Mouse (Mus musculus): ENCODE data around the gene Ino80d. TPM values are rescaled to one million over a fixed set of nuclear protein-coding genes. Genes with fewer than 3 reads are reported as not detected.

Gene Ino80d
- polyA plus RNA-seq, 1 experiment from 2014 or later = 10.8 TPM

DNA sequence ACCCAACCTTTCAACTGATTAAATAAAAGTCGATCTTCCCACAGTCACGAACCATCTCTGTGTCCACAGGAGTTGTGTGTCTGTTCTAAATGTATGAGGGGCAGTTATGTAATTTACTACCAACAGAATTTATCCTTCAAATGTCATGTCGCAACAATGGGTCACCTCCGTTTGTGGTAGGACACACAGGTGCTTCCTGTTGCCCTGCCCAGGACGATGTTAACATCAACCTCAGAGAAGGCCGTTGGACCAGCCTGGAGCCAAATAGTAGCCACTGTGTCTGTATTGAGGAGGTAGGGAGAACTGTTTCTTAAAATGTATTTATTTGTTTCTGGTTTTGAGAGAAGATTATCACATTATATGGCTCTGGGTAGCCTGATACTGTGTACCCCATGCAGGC, 7.5 kb upstream of the Ino80d start:
- no peak for ATAC-seq (ENCODE audit: insufficient number of reproducible peaks, insufficient read depth, low FRiP score, low TSS enrichment)
- Histone ChIP-seq H3K36me3 (peaks cover 59% of the 10 kb centered on the region), H3K27ac (no peak overlapping the region), H3K4me3 (no peak overlapping the region), H3K9ac (no peak overlapping the region), H3K27me3 (no peaks in the 10 kb centered on the region), H3K4me2 (replicated peaks) (no peak overlapping the region), H3K9me3 (no peaks in the 10 kb centered on the region), H3K4me1 (no peaks in the 10 kb centered on the region)
- WGBS = 92% methylated on average over 6 of the region's 6 CpGs

DNA sequence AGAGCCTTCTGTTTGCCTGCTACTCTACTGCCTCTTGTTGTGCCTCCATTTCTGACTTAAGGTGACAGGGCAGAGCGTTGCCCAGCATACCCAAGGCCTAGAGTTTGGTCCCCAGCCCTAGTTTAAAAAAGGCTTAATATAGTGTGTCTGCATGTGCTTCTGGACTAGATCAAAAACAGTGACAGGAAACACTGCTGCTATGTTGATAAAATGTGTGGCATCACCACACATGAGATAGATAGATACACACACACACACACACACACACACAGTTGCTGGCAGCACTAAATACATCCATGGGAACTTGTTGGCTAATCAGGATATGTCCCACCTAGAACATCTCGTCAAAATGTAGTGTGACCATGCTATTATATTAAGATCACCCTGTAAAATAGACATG, 5.9 kb upstream of the Ino80d start:
- no peaks in the 10 kb centered on the region for H3K9me3 ChIP-seq
- no peak overlapping the region for H3K4me3 ChIP-seq
- ATAC-seq (ENCODE audit: insufficient number of reproducible peaks, insufficient read depth, low FRiP score, low TSS enrichment) = no peak
- peaks cover 55% of the 10 kb centered on the region for H3K36me3 ChIP-seq
- H3K27me3 ChIP-seq = no peaks in the 10 kb centered on the region
- no peak overlapping the region for H3K4me2 ChIP-seq (replicated peaks)
- WGBS = 93% methylated on average over 2 of the region's 2 CpGs
- H3K27ac ChIP-seq = no peak overlapping the region
- H3K4me1 ChIP-seq = peaks cover 11% of the 10 kb centered on the region
- H3K9ac ChIP-seq = no peak overlapping the region

DNA sequence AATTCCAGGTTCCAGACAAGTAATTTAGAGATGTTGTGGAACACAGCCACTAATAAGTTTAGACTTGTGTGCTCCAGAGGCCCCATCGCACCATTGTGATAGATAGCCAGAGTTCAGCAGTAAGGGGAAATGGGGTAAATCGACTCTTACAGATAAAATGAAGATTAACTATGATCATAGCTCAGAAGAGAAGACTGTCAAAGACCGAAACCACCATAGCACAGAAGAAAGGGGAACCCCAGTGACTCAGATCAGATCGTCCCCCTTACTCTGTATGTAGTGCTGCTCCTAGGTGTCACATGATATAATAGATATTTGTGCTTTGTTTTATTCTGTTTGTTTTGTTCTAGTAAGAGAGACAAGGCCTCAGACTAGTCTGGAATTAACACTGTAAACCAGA, 5.2 kb upstream of the Ino80d start:
- no peak overlapping the region for H3K4me3 ChIP-seq
- no peak overlapping the region for H3K27ac ChIP-seq
- H3K36me3 ChIP-seq = peaks cover 53% of the 10 kb centered on the region
- H3K9ac ChIP-seq = no peak overlapping the region
- H3K4me1 ChIP-seq = peaks cover 11% of the 10 kb centered on the region
- no peaks in the 10 kb centered on the region for H3K27me3 ChIP-seq
- no peak overlapping the region for H3K4me2 ChIP-seq (replicated peaks)
- WGBS = 82% methylated on average over 4 of the region's 4 CpGs
- ATAC-seq (ENCODE audit: insufficient number of reproducible peaks, insufficient read depth, low FRiP score, low TSS enrichment) = no peak
- H3K9me3 ChIP-seq = no peaks in the 10 kb centered on the region

DNA sequence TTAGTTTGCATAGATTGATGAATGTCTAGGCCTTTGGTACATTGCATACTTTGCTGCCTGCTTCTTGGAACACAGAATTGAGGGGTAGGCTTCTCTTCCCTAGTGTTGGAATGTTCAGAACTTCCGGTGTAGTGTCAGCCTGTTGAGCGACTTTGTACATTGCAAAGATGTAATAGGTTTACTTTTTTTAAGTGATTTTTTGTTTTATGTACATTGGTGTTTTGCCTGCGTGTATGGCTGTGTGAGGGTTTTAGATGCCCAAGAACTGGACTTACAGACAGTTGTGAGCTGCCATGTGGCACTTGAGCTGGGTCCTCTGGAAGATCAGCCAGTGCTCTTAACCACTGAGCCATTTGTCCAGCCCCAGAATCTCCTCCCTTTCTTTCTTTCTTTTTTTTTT, 1.1 kb upstream of the Ino80d start:
- H3K9ac ChIP-seq = peak overlapping the region; percentile 5
- ATAC-seq (ENCODE audit: insufficient number of reproducible peaks, insufficient read depth, low FRiP score, low TSS enrichment) = no peak
- peak overlapping the region; percentile 100; the same call in 1 of the 2 replicates for H3K27ac ChIP-seq
- H3K9me3 ChIP-seq = no peaks in the 10 kb centered on the region
- WGBS = 56% methylated on average over 3 of the region's 3 CpGs
- H3K4me3 ChIP-seq = peak overlapping the region; percentile 96
- no peaks in the 10 kb centered on the region for H3K27me3 ChIP-seq
- H3K4me2 ChIP-seq (replicated peaks) = peak overlapping the region; percentile 94
- H3K4me1 ChIP-seq = peaks cover 20% of the 10 kb centered on the region
- peaks cover 23% of the 10 kb centered on the region for H3K36me3 ChIP-seq

DNA sequence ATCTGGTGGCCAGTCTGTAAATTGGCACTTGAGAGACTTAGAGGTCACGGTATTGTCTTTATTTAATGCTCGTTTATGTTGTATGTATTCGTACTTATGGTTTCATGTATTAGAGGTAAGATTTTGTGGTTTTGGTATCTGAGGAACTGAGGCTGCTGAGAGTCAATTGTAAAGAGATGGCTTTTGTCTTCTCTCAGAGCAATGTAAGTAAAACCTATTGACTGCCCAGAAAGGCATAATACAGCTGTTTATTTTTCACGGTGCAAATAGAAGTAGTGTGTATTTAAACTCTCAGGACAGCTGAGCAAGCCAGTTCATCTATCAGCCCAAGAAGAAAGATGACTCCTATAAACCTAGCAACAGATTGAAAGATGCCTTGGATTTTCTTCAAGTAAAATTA, 629 bp upstream of the Ino80d start:
- H3K4me2 ChIP-seq (replicated peaks) = peak overlapping the region; percentile 94

DNA sequence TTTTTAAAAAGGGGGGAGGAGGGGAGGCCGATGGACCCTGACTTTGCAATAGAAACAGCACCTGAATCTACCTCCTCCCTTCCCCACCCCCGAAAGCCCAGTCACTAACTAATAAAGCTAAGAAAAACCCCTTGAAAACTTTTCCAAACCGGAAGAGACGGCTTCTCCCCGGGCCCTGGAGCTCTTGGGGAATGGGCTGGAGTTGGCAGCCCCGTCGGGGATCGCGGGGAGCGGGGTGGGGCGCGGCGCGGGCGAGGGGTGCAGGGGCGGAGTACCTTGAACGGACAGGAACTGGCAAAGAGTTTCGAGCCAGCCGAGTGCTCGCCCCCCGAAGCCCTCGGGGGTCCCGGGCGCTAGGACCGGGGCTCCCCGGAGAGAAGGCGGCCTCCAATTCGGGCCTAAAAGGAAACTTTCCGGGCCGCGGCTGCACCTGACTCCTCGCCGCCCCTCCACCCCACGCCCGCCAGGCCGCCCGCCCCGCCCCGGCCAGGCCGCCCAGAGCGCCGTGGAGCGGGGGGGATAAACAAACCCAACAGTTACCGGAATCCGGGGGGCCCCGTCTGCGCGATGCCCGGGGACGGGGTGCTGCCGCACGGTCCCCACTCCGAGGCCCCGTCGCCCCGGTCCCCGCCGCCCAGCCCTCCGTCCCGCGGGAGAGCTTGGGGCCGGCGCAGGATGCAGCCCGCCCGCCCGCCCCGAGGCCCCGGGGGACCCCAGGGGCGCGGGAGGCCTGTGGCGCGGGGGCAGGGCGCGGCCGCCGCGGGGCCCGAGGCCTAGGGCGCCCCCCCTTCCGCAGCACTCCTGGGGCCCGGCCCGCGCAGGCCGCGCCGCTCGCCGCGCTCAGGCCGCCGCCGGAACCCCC, 962 bp downstream of the Ino80d start:
- peak overlapping the region; percentile 96 for H3K4me3 ChIP-seq
- under 1% methylated on average over 71 of the region's 92 CpGs for WGBS
- H3K4me2 ChIP-seq (replicated peaks) = peak overlapping the region; percentile 94
- ATAC-seq (ENCODE audit: insufficient number of reproducible peaks, insufficient read depth, low FRiP score, low TSS enrichment) = peak; percentile 31; the same call in 1 of the 2 replicates
- H3K27me3 ChIP-seq = no peaks in the 10 kb centered on the region
- no peaks in the 10 kb centered on the region for H3K9me3 ChIP-seq
- H3K36me3 ChIP-seq = peaks cover 5% of the 10 kb centered on the region; the same call in 1 of the 2 replicates
- peak overlapping the region; percentile 100 for H3K9ac ChIP-seq
- peak overlapping the region; percentile 100 for H3K27ac ChIP-seq
- H3K4me1 ChIP-seq = peaks cover 26% of the 10 kb centered on the region

More for the DNA sequence above, 629 bp upstream of the Ino80d start:
- Histone ChIP-seq H3K9me3 (no peaks in the 10 kb centered on the region), H3K9ac (peak overlapping the region; percentile 100), H3K4me1 (peaks cover 24% of the 10 kb centered on the region), H3K27me3 (no peaks in the 10 kb centered on the region), H3K36me3 (peaks cover 18% of the 10 kb centered on the region), H3K27ac (peak overlapping the region; percentile 100), H3K4me3 (peak overlapping the region; percentile 96)
- WGBS = 26% methylated on average over 4 of the region's 4 CpGs
- ATAC-seq (ENCODE audit: insufficient number of reproducible peaks, insufficient read depth, low FRiP score, low TSS enrichment) = no peak

DNA sequence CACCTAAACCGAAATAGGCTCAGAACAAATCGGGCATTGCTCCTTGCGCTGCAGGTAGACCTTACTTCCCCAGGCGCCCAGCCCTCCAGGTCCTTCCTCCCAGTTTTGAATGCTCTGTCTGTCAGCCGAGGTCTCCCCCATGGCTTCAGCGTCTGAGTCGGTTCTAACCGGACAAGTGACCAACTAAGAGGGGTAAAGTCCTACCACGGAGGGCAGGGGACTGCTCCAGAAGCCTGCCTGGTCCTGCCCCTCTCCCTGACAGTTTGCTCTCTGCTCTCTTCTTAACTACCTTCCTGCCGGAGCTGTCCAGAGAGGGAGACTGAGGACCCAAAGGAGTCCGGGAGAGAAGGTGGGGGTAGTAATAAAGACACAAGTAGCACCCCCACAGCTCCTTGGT, 1.6 kb downstream of the Ino80d start:
- Histone ChIP-seq H3K27ac (peak overlapping the region; percentile 100), H3K4me1 (peaks cover 26% of the 10 kb centered on the region), H3K4me3 (peak overlapping the region; percentile 96), H3K4me2 (replicated peaks) (peak overlapping the region; percentile 94), H3K27me3 (no peaks in the 10 kb centered on the region), H3K36me3 (no peaks in the 10 kb centered on the region), H3K9me3 (no peaks in the 10 kb centered on the region), H3K9ac (peak overlapping the region; percentile 100)
- ATAC-seq (ENCODE audit: insufficient number of reproducible peaks, insufficient read depth, low FRiP score, low TSS enrichment) = no peak
- WGBS = 2% methylated on average over 11 of the region's 11 CpGs

DNA sequence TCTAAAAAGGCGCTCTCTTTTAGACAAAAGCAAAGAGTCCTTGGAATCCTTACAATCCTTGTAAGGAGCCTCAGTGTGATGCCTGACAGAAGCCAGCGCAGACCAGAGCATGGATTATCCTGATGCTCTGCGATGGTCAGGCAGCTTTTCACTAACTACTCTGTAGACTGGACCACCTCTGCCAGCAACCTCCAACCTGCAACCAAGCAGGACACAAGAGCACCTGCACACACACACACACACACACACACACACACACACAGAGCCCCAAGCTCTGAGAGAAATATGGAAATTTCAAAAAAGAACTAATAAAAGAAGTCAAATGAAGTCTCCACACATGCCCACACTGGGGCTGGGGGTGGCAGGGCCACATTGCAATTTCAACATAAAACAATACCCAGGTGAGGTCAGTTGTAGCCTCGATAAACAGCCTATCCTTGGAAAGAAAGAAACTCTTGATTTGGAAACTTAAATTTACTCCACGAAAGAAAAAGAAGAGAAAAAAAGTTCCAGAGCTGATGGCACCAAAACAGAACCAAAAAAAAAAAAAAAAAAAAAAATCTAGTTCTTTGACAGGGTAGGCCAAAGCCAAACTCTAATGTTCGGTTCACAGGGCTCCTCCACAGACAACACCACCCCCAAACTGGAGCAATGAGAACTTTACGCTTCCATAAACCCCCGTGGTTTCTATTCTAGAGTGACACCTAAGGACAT, 2.2 kb downstream of the Ino80d start:
- H3K9ac ChIP-seq = peak overlapping the region; percentile 100
- no peaks in the 10 kb centered on the region for H3K9me3 ChIP-seq
- 51% methylated on average over 8 of the region's 8 CpGs for WGBS
- H3K27ac ChIP-seq = peak overlapping the region; percentile 100; the same call in 1 of the 2 replicates
- peaks cover 26% of the 10 kb centered on the region for H3K4me1 ChIP-seq
- H3K36me3 ChIP-seq = no peaks in the 10 kb centered on the region
- no peak for ATAC-seq (ENCODE audit: insufficient number of reproducible peaks, insufficient read depth, low FRiP score, low TSS enrichment)
- H3K4me2 ChIP-seq (replicated peaks) = peak overlapping the region; percentile 94
- peak overlapping the region; percentile 96 for H3K4me3 ChIP-seq
- no peaks in the 10 kb centered on the region for H3K27me3 ChIP-seq

DNA sequence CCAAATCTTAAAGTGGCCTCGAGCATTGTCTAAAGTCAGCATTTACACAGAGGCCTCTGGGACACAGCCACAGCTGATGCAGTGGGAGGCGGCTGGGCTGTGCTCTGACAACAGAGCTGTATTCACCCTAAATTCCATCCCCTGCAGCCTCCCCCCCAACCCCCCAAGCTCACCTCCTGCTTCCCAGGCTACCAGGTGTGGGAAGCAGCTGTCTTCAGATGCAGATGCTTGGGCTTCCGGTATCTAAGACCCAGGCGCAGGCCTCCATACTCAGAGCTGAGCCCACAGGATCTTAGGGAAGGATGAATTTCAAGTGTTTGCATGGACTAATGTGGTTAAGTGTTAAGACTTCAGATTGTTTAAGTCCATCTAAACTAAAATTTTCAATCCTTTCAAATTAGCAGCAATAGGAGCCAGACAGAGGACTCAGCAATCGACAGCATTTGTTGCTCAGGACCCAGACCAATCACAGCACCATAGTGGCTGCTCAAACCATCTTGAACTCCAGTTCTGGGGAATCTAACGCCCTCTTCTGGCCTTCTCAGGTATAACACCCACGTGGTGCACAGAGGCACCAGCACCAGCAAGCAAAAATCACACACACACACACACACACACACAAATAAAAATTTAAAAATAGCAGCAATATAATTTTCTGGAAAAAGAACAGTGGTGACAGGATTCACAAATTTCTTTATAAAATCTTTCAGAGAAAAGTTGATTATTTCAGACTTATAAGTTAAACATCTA, 3.8 kb downstream of the Ino80d start:
- Histone ChIP-seq H3K27me3 (no peaks in the 10 kb centered on the region), H3K27ac (peak overlapping the region; percentile 46; the same call in 1 of the 2 replicates), H3K9ac (0 out of 2 replicates have a peak overlapping the region, but pooled peaks have one; percentile 15), H3K4me3 (no peak overlapping the region), H3K4me2 (replicated peaks) (peak overlapping the region; percentile 7), H3K4me1 (peaks cover 19% of the 10 kb centered on the region), H3K9me3 (no peaks in the 10 kb centered on the region), H3K36me3 (no peaks in the 10 kb centered on the region)
- no peak for ATAC-seq (ENCODE audit: insufficient number of reproducible peaks, insufficient read depth, low FRiP score, low TSS enrichment)
- 32% methylated on average over 7 of the region's 7 CpGs for WGBS

DNA sequence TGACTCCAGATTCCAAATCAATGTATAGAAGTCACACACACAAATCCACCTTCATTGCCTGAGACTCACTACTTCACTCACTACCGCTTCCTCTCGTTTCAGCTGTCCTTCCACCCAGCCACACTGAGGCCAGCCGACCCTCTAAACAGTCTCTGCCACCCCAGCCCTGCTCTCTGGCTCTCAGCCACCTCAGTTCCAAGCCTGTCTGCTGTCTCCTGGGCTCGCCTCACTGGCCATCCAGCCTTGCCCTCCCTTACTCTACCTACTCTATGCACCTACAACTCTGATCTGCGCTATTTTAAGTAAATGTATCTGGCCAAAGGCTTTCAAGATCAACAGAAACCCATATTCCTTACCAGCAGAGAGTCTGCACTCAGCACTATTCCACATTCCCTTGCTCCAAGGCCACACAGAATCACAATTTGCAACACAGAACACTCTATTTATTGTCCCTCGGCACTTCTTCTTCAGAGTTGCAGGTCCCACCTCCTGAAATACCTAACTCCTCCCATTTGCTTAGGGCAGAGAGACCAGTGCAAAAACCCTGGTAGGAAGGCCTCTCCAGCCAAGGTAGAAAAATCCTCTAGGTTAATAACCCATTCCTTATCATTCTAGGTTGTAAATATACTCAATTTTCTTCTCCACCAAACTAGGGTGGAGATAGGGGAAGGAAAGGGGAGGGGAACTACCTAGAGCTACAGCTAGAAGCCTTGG, 6.7 kb downstream of the Ino80d start:
- no peaks in the 10 kb centered on the region for H3K27me3 ChIP-seq
- H3K9me3 ChIP-seq = no peaks in the 10 kb centered on the region
- no peak overlapping the region for H3K4me3 ChIP-seq
- WGBS = 81% methylated on average over 6 of the region's 6 CpGs
- no peak overlapping the region for H3K4me2 ChIP-seq (replicated peaks)
- no peak overlapping the region for H3K9ac ChIP-seq
- peaks cover 16% of the 10 kb centered on the region for H3K4me1 ChIP-seq
- peaks cover 18% of the 10 kb centered on the region for H3K36me3 ChIP-seq
- no peak for ATAC-seq (ENCODE audit: insufficient number of reproducible peaks, insufficient read depth, low FRiP score, low TSS enrichment)
- H3K27ac ChIP-seq = no peak overlapping the region
